Mouse (Mus musculus) spleen, postnatal 14 days (tissue): Measurements from ENCODE around the gene Arhgef25.
"Not testable (repeated sequence)": the region's sequence is repeated elsewhere in the genome, so short reads cannot be mapped to it uniquely, and the experiment has no call there.

Experiments
- DNase-seq, 2 experiments: peaks; one replicate each; pipeline ENCODE4 v3.0.0; 2021 to 2022; ENCODE audit warnings: low spot score in 2 of 2

Gene Arhgef25

DNA sequence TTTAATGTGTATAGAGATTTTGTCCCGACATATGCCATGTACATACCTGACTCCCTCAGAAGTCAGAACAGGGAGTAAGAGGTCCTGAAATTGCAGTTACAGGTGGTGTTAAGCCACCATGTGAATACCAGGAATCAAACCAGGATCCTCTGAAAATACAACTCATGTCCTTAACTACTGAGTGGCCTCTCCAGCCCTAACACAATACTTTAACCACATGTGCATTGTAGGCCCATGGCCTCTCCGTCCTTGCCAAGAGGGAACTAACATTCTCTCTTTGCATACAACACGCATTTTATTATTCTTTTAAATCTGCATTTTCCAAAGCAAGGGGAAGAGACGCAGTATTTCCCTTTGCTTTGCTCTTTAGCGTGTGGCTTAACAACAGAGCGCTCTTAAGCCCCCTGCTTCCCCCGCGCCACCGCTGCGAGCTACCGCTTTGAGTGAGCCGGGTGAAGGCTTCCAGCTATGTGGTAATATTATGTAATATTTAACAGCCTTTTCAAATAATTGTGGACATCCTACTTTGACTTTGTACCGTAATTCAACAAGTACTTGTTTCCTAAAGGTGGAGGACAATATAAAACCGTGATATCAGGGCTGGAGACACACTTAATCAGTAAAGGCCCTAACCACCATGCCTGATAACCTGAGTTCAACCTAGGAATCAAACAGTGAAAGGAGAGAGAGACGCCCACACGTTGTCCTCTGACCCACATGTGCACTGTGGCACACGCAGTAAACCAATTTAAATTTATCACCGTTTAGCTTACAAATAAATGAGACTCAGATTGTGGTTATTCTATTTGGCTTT, 51.3 kb downstream of the Arhgef25 start:
- DNase-seq = no peak

DNA sequence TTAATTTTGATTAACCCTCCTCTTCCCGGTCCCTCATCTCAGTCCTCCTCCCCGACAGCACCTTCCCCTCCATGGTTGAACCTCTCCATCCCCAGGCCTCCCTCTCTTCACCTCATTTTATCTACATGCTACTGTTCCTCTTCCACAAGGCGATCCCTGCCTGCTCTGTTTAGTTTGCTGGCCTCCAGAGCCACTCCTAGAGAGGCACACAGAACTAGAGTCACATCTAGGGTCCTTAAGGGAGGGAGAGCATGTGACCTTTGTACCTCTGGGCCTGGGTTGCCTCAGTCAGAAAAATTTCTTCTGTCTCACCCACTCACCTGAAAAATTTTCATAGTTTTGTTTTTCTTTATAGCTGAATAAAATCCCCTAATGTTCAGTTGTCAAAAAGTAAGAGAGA, 52.0 kb downstream of the Arhgef25 start:
- no peak for DNase-seq

DNA sequence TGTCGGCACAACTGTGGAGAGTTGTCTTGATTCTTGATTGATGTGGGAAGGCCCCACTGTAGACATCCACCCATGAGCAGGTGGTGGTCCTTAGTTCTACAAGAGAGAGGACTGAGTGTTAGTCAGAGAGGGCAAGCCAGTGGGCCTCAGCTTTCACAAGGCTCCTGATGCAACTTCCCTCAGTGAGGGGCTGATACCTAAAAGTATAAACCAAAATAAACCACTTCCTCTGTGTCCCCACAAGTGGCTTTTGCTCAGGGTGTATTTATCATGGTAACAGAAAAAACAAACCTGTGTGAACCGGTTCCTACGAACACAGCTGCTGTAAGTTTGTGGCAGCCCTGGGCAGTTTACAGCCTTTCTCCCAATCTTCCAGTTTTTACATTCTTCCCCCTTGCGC, 53.4 kb downstream of the Arhgef25 start:
- DNase-seq = no peak

DNA sequence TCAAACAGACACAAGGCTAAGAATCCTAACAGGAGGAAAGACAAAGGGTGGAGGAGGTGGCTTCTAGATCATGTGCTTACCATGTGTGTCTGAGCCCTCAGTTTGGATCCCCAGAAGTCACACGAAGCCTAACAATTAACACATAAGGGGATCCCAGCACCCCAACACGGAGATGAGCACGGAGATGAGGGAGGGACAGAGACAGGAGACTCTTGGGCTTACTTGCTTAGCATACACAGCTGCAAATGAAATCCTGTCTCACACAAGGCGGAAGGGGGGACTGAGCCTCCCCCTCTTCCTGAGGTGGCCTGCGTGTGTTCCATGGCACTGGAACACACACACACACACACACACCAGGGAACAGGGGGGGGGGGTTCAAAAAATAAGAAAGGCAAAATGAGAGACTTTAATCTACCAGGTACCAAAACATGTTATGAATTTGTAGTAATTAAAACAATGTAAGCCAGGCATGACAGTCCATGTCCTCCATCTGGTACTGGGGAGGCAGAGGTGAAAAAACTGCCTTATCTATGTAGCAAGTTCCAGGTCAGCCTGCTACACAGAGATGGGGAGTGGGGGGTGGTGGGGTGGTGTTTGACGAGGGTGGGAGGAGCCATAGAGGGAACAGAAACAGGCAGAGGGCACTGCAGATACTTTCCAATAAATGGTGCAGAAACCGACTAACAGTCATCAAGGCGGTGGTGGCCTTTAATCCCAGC, 54.6 kb downstream of the Arhgef25 start:
- no peak for DNase-seq

DNA sequence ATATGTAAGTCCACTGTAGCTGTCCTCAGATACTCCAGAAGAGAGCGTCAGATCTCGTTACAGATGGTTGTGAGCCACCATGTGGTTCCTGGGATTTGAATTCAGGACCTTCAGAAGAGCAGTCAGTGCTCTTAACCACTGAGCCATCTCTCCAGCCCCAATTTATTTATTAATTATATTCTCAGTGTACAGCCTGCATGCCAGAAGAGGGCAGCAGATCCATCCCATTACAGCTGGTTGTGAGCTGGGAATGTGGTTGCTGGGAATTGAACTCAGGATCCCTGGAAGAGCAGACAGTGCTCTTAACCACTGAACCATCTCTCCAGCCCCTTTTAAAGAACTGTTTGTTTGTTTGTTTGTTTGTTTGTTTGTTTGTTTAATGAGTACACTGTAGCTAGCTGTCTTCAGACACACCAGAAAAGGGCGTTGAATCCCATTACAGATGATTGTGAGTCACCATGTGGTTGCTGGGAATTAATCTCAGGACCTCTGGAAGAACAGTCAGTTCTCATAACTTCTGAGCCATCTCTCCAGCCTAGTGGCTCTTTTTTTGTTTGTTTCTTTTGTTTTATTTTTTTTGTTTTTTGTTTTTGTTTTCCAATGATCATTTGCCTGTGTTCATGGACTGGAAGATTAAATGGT, 55.4 kb downstream of the Arhgef25 start:
- not testable (repeated sequence) for DNase-seq
